Mouse (Mus musculus): ENCODE data around the gene H2-Q4. TPM values are rescaled to one million over a fixed set of nuclear protein-coding genes. Genes with fewer than 3 reads are reported as not detected.
"Not testable (repeated sequence)": the region's sequence is repeated elsewhere in the genome, so short reads cannot be mapped to it uniquely, and the experiment has no call there.

The H2-Q4 gene
- polyA plus RNA-seq (2017; shearing (Covaris generic)): 10 to 100 TPM; 14.0 to 16.4 TPM

- peak; percentile 93 for ATAC-seq
Measured at GRCm38 (mm10) chr17:35379369-35379728, at the start of gene H2-Q4. Gene H2-Q4 (plus strand): TSS chr17:35379617.

- ATAC-seq: not testable (repeated sequence)
Measured at GRCm38 (mm10) chr17:35329714-35330113, 49.7 kb upstream of the H2-Q4 start.

GRCm38 (mm10) chr17:35331546-35331945 lies 47.9 kb upstream of the H2-Q4 start:
- ATAC-seq: peak; percentile 62

GRCm38 (mm10) chr17:35342071-35342671 lies 37.2 kb upstream of the H2-Q4 start, which contains the start of gene H2-Q2:
Gene H2-Q2 (plus strand): TSS chr17:35342242.
- ATAC-seq: peak; percentile 61

GRCm38 (mm10) chr17:35342711-35343476 lies 36.5 kb upstream of the H2-Q4 start:
- peak; percentile 60 for ATAC-seq

GRCm38 (mm10) chr17:35347659-35348058 lies 31.8 kb upstream of the H2-Q4 start:
- ATAC-seq: not testable (repeated sequence)

- ATAC-seq: peak; percentile 85
Measured at GRCm38 (mm10) chr17:35353275-35353674, 26.1 kb upstream of the H2-Q4 start.

GRCm38 (mm10) chr17:35354071-35354470 lies 25.3 kb upstream of the H2-Q4 start:
- ATAC-seq: peak; percentile 33

- no peak for ATAC-seq
Measured at GRCm38 (mm10) chr17:35357086-35357485, 22.3 kb upstream of the H2-Q4 start.

GRCm38 (mm10) chr17:35358763-35359469 lies 20.5 kb upstream of the H2-Q4 start:
- ATAC-seq: no peak

- ATAC-seq: peak; percentile 41
Measured at GRCm38 (mm10) chr17:35359470-35359862, 20.0 kb upstream of the H2-Q4 start.

GRCm38 (mm10) chr17:35379729-35380451 lies 473 bp downstream of the H2-Q4 start:
- ATAC-seq: peak; percentile 29

- not testable (repeated sequence) for ATAC-seq
Measured at GRCm38 (mm10) chr17:35389796-35390195, 10.4 kb downstream of the H2-Q4 start.

- ATAC-seq: not testable (repeated sequence)
Measured at GRCm38 (mm10) chr17:35392671-35393070, 13.3 kb downstream of the H2-Q4 start.

- peak; percentile 96 for ATAC-seq
Measured at GRCm38 (mm10) chr17:35393864-35394800, 14.7 kb downstream of the H2-Q4 start.

GRCm38 (mm10) chr17:35396956-35397355 lies 17.5 kb downstream of the H2-Q4 start:
- not testable (repeated sequence) for ATAC-seq

GRCm38 (mm10) chr17:35413057-35413456 lies 33.6 kb downstream of the H2-Q4 start:
- not testable (repeated sequence) for ATAC-seq

GRCm38 (mm10) chr17:35415273-35416129 lies 36.1 kb downstream of the H2-Q4 start:
- ATAC-seq: peak; percentile 94

GRCm38 (mm10) chr17:35418772-35419171 lies 39.4 kb downstream of the H2-Q4 start:
- no peak for ATAC-seq

GRCm38 (mm10) chr17:35419564-35419963 lies 40.1 kb downstream of the H2-Q4 start:
- ATAC-seq: not testable (repeated sequence)
